Mouse (Mus musculus): ENCODE data around the gene Myadml2. TPM values are rescaled to one million over a fixed set of nuclear protein-coding genes. Genes with fewer than 3 reads are reported as not detected.

Gene Myadml2
- polyA plus RNA-seq, 2 experiments = 0.60 to 1.6 TPM

GRCm38 (mm10) chr11:120625152-120625775 is 22.7 kb downstream of the Myadml2 start, which contains the start of gene Sirt7:
Sirt7 (minus strand) TSS chr11:120625240.
- DNase-seq (ENCODE audit: low spot score) = no peak
- ATAC-seq (ENCODE audit: low FRiP score, low read depth) = peak; percentile 9; the same call in 1 of the 2 replicates
- Histone ChIP-seq H3K9me3 (ENCODE audit: control insufficient read depth, low read length) (no peaks in the 10 kb centered on the region), H3K4me1 (ENCODE audit: control insufficient read depth, insufficient read depth, low read length) (peaks cover 4% of the 10 kb centered on the region; the same call in 1 of the 2 replicates), H3K27me3 (ENCODE audit: control insufficient read depth, insufficient read depth, low read length) (no peaks in the 10 kb centered on the region), H3K36me3 (ENCODE audit: control insufficient read depth, insufficient read depth, low read length) (peaks cover 51% of the 10 kb centered on the region), H3K27ac (replicated peaks; ENCODE audit: low read depth, low read length) (peak within 1 kb of the TSS; percentile 53; the same call in 1 of the 2 replicates), H3K4me3 (replicated peaks; ENCODE audit: low read length) (peak within 1 kb of the TSS; percentile 94), H3K9ac (ENCODE audit: low read depth, low read length, severe bottlenecking) (peak within 1 kb of the TSS; percentile 66), H3K4me2 (replicated peaks; ENCODE audit: low read depth, low read length, severe bottlenecking) (peak within 1 kb of the TSS; percentile 99)
- WGBS = 20% methylated on average over 5 of the region's 5 CpGs
- no peak for TF ChIP-seq POLR2A (IDR thresholded peaks at IDR 0.05; ENCODE audit: borderline replicate concordance, extremely low read depth, insufficient read depth, insufficient read length)

- H3K9ac ChIP-seq (ENCODE audit: low read depth, low read length, severe bottlenecking) = peak overlapping the region; percentile 66
- H3K36me3 ChIP-seq (ENCODE audit: control insufficient read depth, insufficient read depth, low read length) = peaks cover 57% of the 10 kb centered on the region
- DNase-seq (ENCODE audit: low spot score) (peak; percentile 93), ATAC-seq (ENCODE audit: low FRiP score, low read depth) (peak; percentile 83)
- TF ChIP-seq POLR2A (IDR thresholded peaks at IDR 0.05; ENCODE audit: borderline replicate concordance, extremely low read depth, insufficient read depth, insufficient read length) = no peak
- H3K27me3 ChIP-seq (ENCODE audit: control insufficient read depth, insufficient read depth, low read length) = no peaks in the 10 kb centered on the region
- H3K9me3 ChIP-seq (ENCODE audit: control insufficient read depth, low read length) = no peaks in the 10 kb centered on the region
- peak overlapping the region; percentile 53; the same call in 1 of the 2 replicates for H3K27ac ChIP-seq (replicated peaks; ENCODE audit: low read depth, low read length)
- H3K4me3 ChIP-seq (replicated peaks; ENCODE audit: low read length) = peak overlapping the region; percentile 94
- H3K4me2 ChIP-seq (replicated peaks; ENCODE audit: low read depth, low read length, severe bottlenecking) = peak overlapping the region; percentile 99
- peaks cover 4% of the 10 kb centered on the region; the same call in 1 of the 2 replicates for H3K4me1 ChIP-seq (ENCODE audit: control insufficient read depth, insufficient read depth, low read length)
- WGBS = under 1% methylated on average over 27 of the region's 53 CpGs
These were observed 23.3 kb downstream of the Myadml2 start for GRCm38 (mm10) chr11:120624680-120625111.

- WGBS = 13% methylated on average over 29 of the region's 30 CpGs
- DNase-seq (ENCODE audit: low spot score) (peak; percentile 30), ATAC-seq (ENCODE audit: low FRiP score, low read depth) (peak; percentile 56)
- Histone ChIP-seq H3K27me3 (ENCODE audit: control insufficient read depth, insufficient read depth, low read length) (no peaks in the 10 kb centered on the region), H3K9ac (ENCODE audit: low read depth, low read length, severe bottlenecking) (peak overlapping the region; percentile 66), H3K4me2 (replicated peaks; ENCODE audit: low read depth, low read length, severe bottlenecking) (peak overlapping the region; percentile 99), H3K36me3 (ENCODE audit: control insufficient read depth, insufficient read depth, low read length) (peaks cover 54% of the 10 kb centered on the region), H3K9me3 (ENCODE audit: control insufficient read depth, low read length) (no peaks in the 10 kb centered on the region), H3K4me1 (ENCODE audit: control insufficient read depth, insufficient read depth, low read length) (peaks cover 4% of the 10 kb centered on the region; the same call in 1 of the 2 replicates), H3K4me3 (replicated peaks; ENCODE audit: low read length) (peak overlapping the region; percentile 94), H3K27ac (replicated peaks; ENCODE audit: low read depth, low read length) (peak overlapping the region; percentile 53; the same call in 1 of the 2 replicates)
- TF ChIP-seq POLR2A (IDR thresholded peaks at IDR 0.05; ENCODE audit: borderline replicate concordance, extremely low read depth, insufficient read depth, insufficient read length) = no peak
These were observed 23.8 kb downstream of the Myadml2 start for GRCm38 (mm10) chr11:120623961-120624679.

GRCm38 (mm10) chr11:120622805-120623204 is 25.2 kb downstream of the Myadml2 start:
- 92% methylated on average over 6 of the region's 6 CpGs for WGBS
- peaks cover 56% of the 10 kb centered on the region for H3K36me3 ChIP-seq (ENCODE audit: control insufficient read depth, insufficient read depth, low read length)
- no peak for DNase-seq (ENCODE audit: low spot score)
- no peak overlapping the region for H3K4me2 ChIP-seq (replicated peaks; ENCODE audit: low read depth, low read length, severe bottlenecking)
- no peak overlapping the region for H3K4me3 ChIP-seq (replicated peaks; ENCODE audit: low read length)
- no peak overlapping the region for H3K27ac ChIP-seq (replicated peaks; ENCODE audit: low read depth, low read length)
- peaks cover 4% of the 10 kb centered on the region; the same call in 1 of the 2 replicates for H3K4me1 ChIP-seq (ENCODE audit: control insufficient read depth, insufficient read depth, low read length)
- TF ChIP-seq POLR2A (IDR thresholded peaks at IDR 0.05; ENCODE audit: borderline replicate concordance, extremely low read depth, insufficient read depth, insufficient read length) = no peak
- no peak for ATAC-seq (ENCODE audit: low FRiP score, low read depth)
- no peaks in the 10 kb centered on the region for H3K27me3 ChIP-seq (ENCODE audit: control insufficient read depth, insufficient read depth, low read length)
- no peaks in the 10 kb centered on the region for H3K9me3 ChIP-seq (ENCODE audit: control insufficient read depth, low read length)
- no peak overlapping the region for H3K9ac ChIP-seq (ENCODE audit: low read depth, low read length, severe bottlenecking)

- no peak for ATAC-seq (ENCODE audit: low FRiP score, low read depth)
- Histone ChIP-seq H3K9me3 (ENCODE audit: control insufficient read depth, low read length) (no peaks in the 10 kb centered on the region), H3K27me3 (ENCODE audit: control insufficient read depth, insufficient read depth, low read length) (no peaks in the 10 kb centered on the region), H3K27ac (replicated peaks; ENCODE audit: low read depth, low read length) (no peak overlapping the region), H3K36me3 (ENCODE audit: control insufficient read depth, insufficient read depth, low read length) (peaks cover 52% of the 10 kb centered on the region), H3K4me1 (ENCODE audit: control insufficient read depth, insufficient read depth, low read length) (peaks cover 12% of the 10 kb centered on the region), H3K4me2 (replicated peaks; ENCODE audit: low read depth, low read length, severe bottlenecking) (no peak overlapping the region), H3K9ac (ENCODE audit: low read depth, low read length, severe bottlenecking) (no peak overlapping the region), H3K4me3 (replicated peaks; ENCODE audit: low read length) (no peak overlapping the region)
- WGBS = 91% methylated on average over 13 of the region's 14 CpGs
- TF ChIP-seq POLR2A (IDR thresholded peaks at IDR 0.05; ENCODE audit: borderline replicate concordance, extremely low read depth, insufficient read depth, insufficient read length) = no peak
- DNase-seq (ENCODE audit: low spot score) = no peak
These were observed 27.8 kb downstream of the Myadml2 start for GRCm38 (mm10) chr11:120620195-120620594.

Measured in limb, embryonic 14.5 days (tissue).